Mouse (Mus musculus) embryonic fibroblast, embryonic 13.5 days (primary cell): ENCODE data around the gene Kyat1. TPM values are rescaled to one million over a fixed set of nuclear protein-coding genes. Genes with fewer than 3 reads are reported as not detected.
"Not testable (repeated sequence)": the region's sequence is repeated elsewhere in the genome, so short reads cannot be mapped to it uniquely, and the experiment has no call there.

Experiments used
- H3K27ac ChIP-seq: 2 replicates; pipeline ENCODE4 v1.5.1; 2012; ENCODE audit warnings: low read length, control low read depth, inconsistent platforms; ENCODE audit not compliant: insufficient read depth
- H3K4me1 ChIP-seq: 2 replicates; pipeline ENCODE4 v1.6.1; 2011; ENCODE audit warnings: low read length; ENCODE audit not compliant: control insufficient read depth, insufficient read depth
- H3K4me3 ChIP-seq: 2 replicates; pipeline ENCODE4 v1.5.1; 2011; ENCODE audit warnings: mild to moderate bottlenecking, control low read depth, low read length; ENCODE audit not compliant: insufficient read depth
- CTCF ChIP-seq: IDR thresholded peaks from 2 replicates; pipeline ENCODE4 v1.5.1; 2011; ENCODE audit warnings: mild to moderate bottlenecking, control low read depth, low read length, moderate library complexity, borderline replicate concordance; ENCODE audit not compliant: insufficient read depth
- POLR2A ChIP-seq: IDR thresholded peaks from 2 replicates; pipeline ENCODE4 v1.6.1; 2011; ENCODE audit warnings: low read depth, mild to moderate bottlenecking, control low read depth, low read length, moderate library complexity
- polyA plus RNA-seq: library from polyadenylated mRNA; stranded (reverse); fragments of >200 nt; gene quantifications from 2 replicates; pipeline ENCODE4 v1.2.4, GENCODE M21; 2011; ENCODE audit warnings: low read depth; ENCODE audit not compliant: missing spikeins, insufficient read length

Kyat1 gene
- polyA plus RNA-seq, 1 experiment = 5.2 TPM

DNA sequence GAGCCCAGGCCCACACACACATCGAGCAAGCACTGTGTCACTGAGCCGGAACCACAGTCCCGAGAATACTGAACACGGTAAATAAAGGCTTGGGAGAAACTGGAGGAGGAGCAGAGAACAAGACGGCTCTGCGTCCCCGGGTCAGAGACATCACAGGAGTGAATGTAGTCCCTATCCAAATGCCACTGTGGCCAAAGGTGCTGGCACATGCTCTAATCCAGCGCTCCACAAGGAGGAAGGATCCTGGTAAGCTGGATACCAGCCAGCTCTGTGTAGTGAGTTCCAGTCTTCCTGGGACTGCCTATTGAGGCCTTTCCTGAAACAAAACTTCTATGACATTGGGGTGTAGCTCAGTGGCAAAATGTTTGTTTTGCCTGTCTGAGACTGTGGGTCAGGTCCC lies 53.0 kb downstream of the Kyat1 start:
- Histone ChIP-seq H3K4me1 (no peaks in the 10 kb centered on the region), H3K27ac (no peak overlapping the region), H3K4me3 (no peak overlapping the region)
- TF ChIP-seq CTCF (no peak), POLR2A (no peak)

DNA sequence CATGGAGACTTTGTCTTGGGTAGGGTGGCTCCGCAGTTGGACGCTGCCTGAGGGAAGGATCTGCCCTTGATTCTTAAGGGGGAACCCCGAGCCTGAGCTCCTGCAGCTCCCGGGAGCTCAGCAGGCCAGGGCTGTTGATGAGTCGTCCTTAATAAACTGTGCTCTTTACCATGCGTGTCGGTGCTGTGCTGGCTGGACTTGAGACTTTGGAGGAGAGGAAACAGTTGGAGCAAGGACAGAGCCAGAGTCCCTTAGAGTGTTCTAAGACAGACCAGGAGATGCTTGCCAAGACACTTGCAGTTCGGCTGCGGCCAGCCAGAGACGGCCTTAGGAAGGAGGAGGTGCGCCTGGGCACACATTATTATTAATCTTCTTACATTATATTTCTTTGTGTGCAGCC lies 53.8 kb downstream of the Kyat1 start:
- TF ChIP-seq POLR2A (no peak), CTCF (no peak)
- H3K4me1 ChIP-seq = no peaks in the 10 kb centered on the region
- no peak overlapping the region for H3K4me3 ChIP-seq
- no peak overlapping the region for H3K27ac ChIP-seq

DNA sequence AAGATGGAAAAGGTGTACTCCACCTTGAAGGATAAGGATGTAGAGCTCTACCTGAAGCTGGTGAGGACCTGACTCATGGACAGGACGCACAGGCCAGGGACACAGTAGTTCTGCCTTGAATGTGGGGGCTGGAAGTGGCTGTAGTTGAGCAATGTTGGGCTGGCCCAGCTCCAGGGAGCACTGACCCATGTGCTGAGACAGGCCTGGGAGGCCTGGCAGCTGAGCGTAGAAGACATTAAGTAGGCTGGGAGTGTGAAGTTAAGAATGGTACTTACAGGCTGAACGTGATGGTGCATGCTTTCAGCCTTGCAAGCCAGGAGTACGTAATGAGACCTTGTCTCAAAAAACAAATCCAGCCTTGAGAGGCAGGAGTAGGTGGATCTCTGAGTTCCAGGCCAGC lies 58.2 kb downstream of the Kyat1 start:
- TF ChIP-seq CTCF (no peak), POLR2A (no peak)
- no peaks in the 10 kb centered on the region for H3K4me1 ChIP-seq
- no peak overlapping the region for H3K27ac ChIP-seq
- no peak overlapping the region for H3K4me3 ChIP-seq

DNA sequence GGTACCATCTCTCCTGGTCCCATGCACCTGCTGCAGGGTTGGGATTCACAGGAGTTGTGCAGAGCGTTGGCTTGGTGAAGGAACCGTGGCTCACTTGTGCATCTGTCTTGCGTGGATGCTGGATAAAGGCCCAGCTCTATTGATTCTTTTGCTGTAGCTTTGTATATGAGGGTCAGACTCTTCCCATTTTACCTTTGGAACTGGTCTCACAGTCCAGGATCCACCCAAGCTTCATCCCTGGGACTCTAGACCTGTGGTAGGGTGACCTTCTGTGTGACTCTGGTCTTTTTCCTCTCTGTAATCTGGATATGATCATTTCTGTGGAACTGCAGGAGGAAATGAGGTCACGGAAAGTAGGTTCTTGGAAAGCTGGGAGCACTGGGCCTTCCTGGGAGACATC lies 61.2 kb downstream of the Kyat1 start:
- H3K4me3 ChIP-seq = no peak overlapping the region
- no peak overlapping the region for H3K27ac ChIP-seq
- H3K4me1 ChIP-seq = no peaks in the 10 kb centered on the region
- TF ChIP-seq POLR2A = no peak
- no peak for TF ChIP-seq CTCF

DNA sequence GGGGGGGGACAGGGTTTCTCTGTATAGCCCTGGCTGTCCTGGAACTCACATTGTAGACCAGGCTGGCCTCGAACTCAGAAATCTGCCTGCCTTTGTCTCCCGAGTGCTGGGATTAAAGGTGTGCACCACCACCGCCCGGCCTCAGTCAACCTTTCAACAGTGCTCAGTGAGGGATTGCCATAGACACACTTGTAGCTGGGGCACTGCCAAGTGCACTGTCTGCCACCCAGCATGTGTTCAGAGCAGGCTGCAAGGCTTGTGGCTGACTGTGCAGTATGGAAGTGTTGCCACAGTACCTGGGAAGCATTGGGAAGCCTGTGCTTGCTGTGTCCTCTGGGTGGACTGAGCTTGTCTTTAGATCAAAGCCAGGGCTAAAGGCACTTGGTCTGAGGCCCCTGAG lies 65.6 kb downstream of the Kyat1 start:
- not testable (repeated sequence) for H3K27ac ChIP-seq, H3K4me1 ChIP-seq

DNA sequence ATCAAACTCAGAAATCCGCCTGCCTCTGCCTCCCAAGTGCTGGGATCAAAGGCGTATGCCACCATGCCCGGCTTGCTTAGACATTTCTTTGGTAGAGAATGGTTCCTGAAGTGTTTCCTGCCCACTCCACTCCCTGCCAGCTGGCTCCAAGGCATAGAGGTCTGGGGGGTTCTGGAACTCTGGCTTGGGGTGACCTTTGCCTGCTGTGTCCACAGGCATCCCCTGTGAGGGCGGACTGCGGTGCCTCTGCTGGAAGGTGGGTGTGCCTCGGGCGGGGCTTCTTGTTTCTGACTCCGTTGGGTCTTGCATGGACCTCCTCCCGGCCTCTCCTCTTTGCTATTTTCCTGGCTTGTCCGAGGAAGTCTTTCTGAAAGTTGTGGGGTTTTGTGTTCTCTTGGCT lies 69.2 kb downstream of the Kyat1 start:
- Histone ChIP-seq H3K27ac (no peak overlapping the region), H3K4me3 (no peak overlapping the region), H3K4me1 (peaks cover 2% of the 10 kb centered on the region; the same call in 1 of the 2 replicates)
- no peak for TF ChIP-seq CTCF
- no peak for TF ChIP-seq POLR2A

More for the DNA sequence above, 65.6 kb downstream of the Kyat1 start:
- not testable (repeated sequence) for H3K4me3 ChIP-seq

Other genes with a start within 250 kb of the Kyat1 start
- 222 and 243 TPM in 2 replicates for gene Sptan1, start 240.3 kb downstream of the Kyat1 start, polyA plus RNA-seq
- 9.2 and 10.8 TPM in 2 replicates for gene Wdr34, start 157.0 kb downstream of the Kyat1 start, polyA plus RNA-seq
- 457 and 582 TPM in 2 replicates for gene Set, start 148.5 kb downstream of the Kyat1 start, polyA plus RNA-seq
- gene Pkn3, start 128.2 kb downstream of the Kyat1 start, polyA plus RNA-seq = 6.5 and 8.2 TPM in 2 replicates
- 26.8 and 30.5 TPM in 2 replicates for gene Zdhhc12, start 112.2 kb downstream of the Kyat1 start, polyA plus RNA-seq
- 15.2 and 21.4 TPM in 2 replicates for gene Zer1, start 81.3 kb downstream of the Kyat1 start, polyA plus RNA-seq
- 39.8 and 41.0 TPM in 2 replicates for gene Tbc1d13, start 72.1 kb downstream of the Kyat1 start, polyA plus RNA-seq
- gene Endog, start 34.4 kb downstream of the Kyat1 start, polyA plus RNA-seq = 4.7 and 6.2 TPM in 2 replicates
- gene Spout1, start 27.4 kb downstream of the Kyat1 start, polyA plus RNA-seq = 20.7 and 22.8 TPM in 2 replicates
- gene Lrrc8a, start 31.9 kb upstream of the Kyat1 start, polyA plus RNA-seq = 40.7 and 41.7 TPM in 2 replicates
- gene Gm28035, start 34.7 kb upstream of the Kyat1 start, polyA plus RNA-seq = 2.3 and 5.8 TPM in 2 replicates
- gene Phyhd1, start 60.4 kb upstream of the Kyat1 start, polyA plus RNA-seq = 81.8 and 101 TPM in 2 replicates
- 37.7 and 57.8 TPM in 2 replicates for gene Gm28038, start 75.2 kb upstream of the Kyat1 start, polyA plus RNA-seq
- gene Dolk, start 80.5 kb upstream of the Kyat1 start, polyA plus RNA-seq = 20.0 and 20.7 TPM in 2 replicates
- gene Nup188, start 80.5 kb upstream of the Kyat1 start, polyA plus RNA-seq = 49.0 and 53.0 TPM in 2 replicates
- 38.8 and 39.7 TPM in 2 replicates for gene Sh3glb2, start 153.5 kb upstream of the Kyat1 start, polyA plus RNA-seq
- gene Miga2, start 158.4 kb upstream of the Kyat1 start, polyA plus RNA-seq = 15.9 and 16.4 TPM in 2 replicates
- 26.6 and 33.8 TPM in 2 replicates for gene Dolpp1, start 186.4 kb upstream of the Kyat1 start, polyA plus RNA-seq
- gene Crat, start 210.0 kb upstream of the Kyat1 start, polyA plus RNA-seq = 22.3 and 29.1 TPM in 2 replicates
- gene Ptpa, start 210.2 kb upstream of the Kyat1 start, polyA plus RNA-seq = 126 and 137 TPM in 2 replicates